Mouse (Mus musculus) right cerebral cortex, postnatal 4 days (tissue): Measurements from ENCODE around the gene Gng7.
A peak's percentile ranks its signal among the peaks of the same experiment; 100 is the strongest.
"Not testable (repeated sequence)": the region's sequence is repeated elsewhere in the genome, so short reads cannot be mapped to it uniquely, and the experiment has no call there.

Experiments used
- DNase-seq: peaks from one replicate; pipeline ENCODE4 v3.0.0-alpha.2; 2022

Gene Gng7

GRCm38 (mm10) chr10:80991945-80992344 is 22.8 kb downstream of the Gng7 start:
- no peak for DNase-seq

GRCm38 (mm10) chr10:80991007-80991406 is 23.7 kb downstream of the Gng7 start:
- no peak for DNase-seq

DNA sequence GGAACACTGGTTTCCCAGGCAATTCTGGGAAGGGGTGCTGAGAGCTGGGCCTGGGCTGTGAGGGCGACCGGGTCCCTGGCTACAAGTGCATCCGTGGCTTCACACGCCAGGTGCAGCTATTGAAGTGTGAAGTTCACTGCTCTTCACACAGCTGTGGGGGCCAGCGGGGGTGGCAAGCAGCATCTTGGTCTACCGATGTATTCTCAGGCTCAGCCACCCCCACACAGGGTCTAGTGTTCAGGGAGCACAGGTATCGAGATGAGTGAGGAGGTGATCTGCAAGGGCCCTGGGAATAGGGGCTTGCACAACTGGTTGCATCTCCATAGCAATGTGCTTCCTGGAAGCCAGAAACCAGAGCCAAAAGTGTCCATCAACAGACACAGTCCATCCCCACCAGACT is 24.3 kb downstream of the Gng7 start:
- no peak for DNase-seq

- DNase-seq: not testable (repeated sequence)
Observed at GRCm38 (mm10) chr10:80989854-80990253, 24.9 kb downstream of the Gng7 start.

GRCm38 (mm10) chr10:80989446-80989845 is 25.3 kb downstream of the Gng7 start:
- no peak for DNase-seq

- peak; percentile 73 for DNase-seq
Observed at GRCm38 (mm10) chr10:80987709-80988441, 26.9 kb downstream of the Gng7 start.

DNA sequence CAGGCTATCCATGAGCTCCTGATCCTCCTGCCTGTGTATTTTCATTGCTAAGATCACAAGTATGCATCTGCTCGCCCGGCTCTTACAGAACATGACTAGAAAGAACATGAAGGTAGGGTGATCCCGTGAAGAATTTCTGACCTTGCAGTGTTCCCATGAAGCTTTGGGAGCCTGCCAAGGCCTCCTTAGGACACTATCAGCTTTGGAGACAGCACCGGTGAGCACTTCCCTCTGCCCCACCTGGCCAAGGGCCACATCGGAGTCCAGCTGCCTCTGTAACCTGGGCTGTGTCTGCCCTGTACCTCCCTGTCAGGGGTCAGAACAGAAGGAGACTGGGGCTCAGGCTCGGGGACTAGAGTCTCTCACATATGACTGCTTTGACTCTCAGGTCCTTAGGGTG is 28.0 kb downstream of the Gng7 start:
- no peak for DNase-seq

GRCm38 (mm10) chr10:80985970-80986701 is 28.6 kb downstream of the Gng7 start:
- DNase-seq: no peak

DNA sequence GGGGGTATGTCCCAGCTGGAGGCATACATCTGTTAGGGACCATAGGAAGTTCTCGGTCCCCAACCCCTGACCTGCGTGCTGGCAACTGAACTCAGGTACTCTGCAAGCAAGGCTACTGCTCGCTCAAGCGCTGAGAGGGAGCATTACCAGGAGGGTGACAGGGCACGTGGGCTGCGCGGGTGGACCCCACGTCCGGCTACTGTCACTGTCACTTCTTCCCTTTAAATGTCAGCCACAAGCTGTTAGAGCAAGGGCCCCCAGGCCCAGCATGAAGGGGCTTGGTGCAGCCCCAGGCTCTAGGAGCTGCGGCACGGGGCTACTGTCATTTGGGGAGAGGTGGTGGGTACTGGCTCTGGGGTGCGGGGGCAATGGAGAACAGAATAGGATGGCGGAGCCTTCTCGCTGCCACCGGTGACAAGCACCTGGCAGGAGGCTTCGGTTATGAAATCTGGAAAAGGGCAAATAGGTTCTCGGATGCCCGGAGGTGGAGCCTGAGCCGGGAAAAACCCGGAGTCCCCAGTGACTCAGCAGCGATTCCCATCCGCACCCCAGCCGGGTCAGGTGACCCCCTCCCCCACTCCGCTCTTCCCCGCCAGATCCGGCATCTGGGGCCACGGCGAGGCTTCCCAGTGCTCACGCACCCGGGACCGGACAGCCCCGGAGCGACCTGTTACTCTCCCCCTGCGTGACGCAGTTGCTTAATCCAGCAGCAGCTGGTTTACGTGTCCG is 29.3 kb downstream of the Gng7 start:
- no peak for DNase-seq

DNA sequence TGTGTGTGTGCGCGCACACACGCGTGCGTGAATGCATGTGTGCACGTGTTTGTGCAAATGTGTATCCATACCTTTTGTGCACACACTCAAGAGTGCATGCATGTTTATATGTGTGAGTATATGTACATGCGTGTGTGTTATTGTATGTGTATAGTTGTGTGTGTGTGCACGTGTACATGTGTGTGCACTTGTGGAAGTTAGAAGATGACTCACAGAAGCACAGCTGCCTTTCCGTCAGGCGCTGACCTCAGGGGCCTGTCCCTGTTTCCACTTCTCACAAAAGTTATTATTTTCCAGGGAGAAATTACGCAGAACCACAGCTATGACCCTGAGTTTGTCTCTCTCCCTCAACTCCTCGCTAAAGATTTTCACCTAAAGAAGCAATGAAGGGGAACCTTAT is 30.5 kb downstream of the Gng7 start:
- DNase-seq: no peak

GRCm38 (mm10) chr10:80982381-80982780 is 32.4 kb downstream of the Gng7 start:
- no peak for DNase-seq

DNA sequence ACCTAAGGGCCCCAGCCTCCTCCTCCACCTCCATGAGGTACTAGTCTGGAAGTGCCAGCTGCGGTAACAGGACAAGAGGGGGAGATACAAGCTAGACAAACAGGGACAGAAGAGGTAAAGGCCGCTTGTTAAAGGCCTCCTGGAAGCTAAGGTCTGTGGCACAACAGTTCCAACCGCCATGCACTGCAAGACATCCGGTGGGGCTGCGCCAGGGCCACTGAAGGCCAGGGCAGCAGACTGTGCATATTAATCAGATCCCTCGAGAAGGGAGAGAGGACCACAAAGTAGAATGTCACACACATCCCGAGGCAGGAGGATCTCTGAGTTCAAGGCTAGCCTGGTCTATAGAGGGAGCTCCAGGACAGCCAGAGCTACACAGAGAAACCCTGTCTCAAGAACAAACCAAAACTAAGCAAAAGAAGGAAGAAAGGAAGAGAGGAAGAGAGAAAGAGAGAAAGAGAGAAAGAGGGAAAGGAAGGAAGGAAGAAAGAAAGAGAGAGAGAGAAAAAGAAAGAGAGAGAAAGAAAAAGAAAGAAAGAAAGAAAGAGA is 33.1 kb downstream of the Gng7 start:
- DNase-seq: no peak

GRCm38 (mm10) chr10:80975478-80975877 is 39.3 kb downstream of the Gng7 start:
- DNase-seq: no peak

GRCm38 (mm10) chr10:80973722-80974121 is 41.0 kb downstream of the Gng7 start:
- no peak for DNase-seq

- peak; percentile 41 for DNase-seq
Observed at GRCm38 (mm10) chr10:80972071-80972987, 42.4 kb downstream of the Gng7 start.

- no peak for DNase-seq
Observed at GRCm38 (mm10) chr10:80971533-80971932, 43.2 kb downstream of the Gng7 start.

DNA sequence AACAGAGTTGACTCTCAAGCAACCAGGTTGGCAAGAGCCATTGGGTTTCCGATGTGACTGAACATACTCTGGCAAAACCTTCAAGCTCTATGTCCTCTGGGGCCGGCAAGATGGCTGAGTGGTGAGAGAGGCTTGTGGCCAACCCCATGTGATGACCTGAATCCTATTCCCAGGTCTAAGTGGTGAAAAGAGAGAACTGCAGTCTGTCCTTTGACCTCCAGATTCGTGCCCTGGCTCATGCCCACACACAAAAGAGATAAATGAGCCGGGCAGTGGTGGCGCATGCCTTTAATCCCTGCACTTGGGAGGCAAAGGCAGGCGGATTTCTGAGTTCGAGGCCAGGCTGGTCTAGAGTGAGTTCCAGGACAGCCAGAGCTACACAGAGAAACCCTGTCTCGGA is 44.6 kb downstream of the Gng7 start:
- DNase-seq: no peak

- DNase-seq: no peak
Observed at GRCm38 (mm10) chr10:80969298-80969697, 45.4 kb downstream of the Gng7 start.

GRCm38 (mm10) chr10:80968106-80968505 is 46.6 kb downstream of the Gng7 start:
- no peak for DNase-seq

DNA sequence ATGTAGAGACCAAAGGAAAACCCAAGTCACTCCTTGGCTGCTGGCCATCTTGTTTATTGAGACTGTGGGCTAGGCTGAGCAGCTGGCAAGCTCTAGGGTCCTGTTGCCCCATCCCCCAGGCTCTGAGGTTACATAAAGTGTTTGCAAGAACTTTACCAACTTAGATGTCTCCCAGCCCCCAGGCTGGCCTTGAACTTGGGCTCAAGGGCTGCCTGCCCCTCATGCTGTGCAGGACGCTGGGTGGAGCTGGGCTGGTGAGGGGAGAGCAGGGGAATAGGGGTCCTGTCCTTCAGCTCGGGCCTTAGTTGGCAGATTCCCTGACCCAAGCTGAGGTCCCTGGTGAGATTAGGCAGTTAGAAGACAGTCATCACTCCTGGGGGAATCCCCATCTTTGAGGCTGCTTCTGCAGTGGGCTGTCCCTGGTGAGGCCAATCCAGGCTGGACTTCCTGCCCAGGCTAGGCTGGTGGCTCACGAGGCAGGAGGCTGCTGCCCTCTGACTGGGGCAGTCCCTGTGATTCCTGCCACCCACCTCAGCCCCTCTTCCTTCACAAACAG is 47.6 kb downstream of the Gng7 start:
- no peak for DNase-seq

DNA sequence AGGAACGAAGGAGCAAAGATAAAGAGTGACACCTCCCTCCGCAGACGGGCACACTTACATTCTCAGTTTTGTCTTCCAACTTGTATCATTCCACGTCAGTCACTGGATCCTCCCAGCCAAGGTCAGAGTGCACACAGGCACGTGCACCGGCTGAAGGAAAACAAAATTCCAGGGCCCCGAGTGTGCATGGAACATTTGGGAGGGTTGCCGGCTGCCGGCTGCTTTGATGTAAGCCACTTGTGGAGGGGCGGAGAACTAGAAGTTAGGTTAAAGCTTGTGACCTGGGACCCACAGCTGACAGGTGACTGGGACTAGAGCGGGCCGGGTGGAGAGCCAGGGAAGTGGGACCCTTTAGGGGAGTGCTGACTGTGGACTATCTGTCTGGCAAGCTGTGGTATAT is 48.4 kb downstream of the Gng7 start:
- no peak for DNase-seq
